Mouse (Mus musculus) C2C12 (cell line): Measurements from ENCODE around the gene Fmo1. TPM values are rescaled to one million over a fixed set of nuclear protein-coding genes. Genes with fewer than 3 reads are reported as not detected.

Experiments
- H3K27me3 ChIP-seq: one replicate; pipeline ENCODE4 v1.6.1; 2011; ENCODE audit not compliant: control insufficient read depth, insufficient read depth, insufficient read length
- H3K36me3 ChIP-seq: one replicate; pipeline ENCODE4 v1.6.1; 2011; ENCODE audit not compliant: control insufficient read depth, insufficient read depth
- H3K4me3 ChIP-seq: one replicate; pipeline ENCODE4 v1.5.1; 2011; ENCODE audit warnings: mild to moderate bottlenecking, control low read depth; ENCODE audit not compliant: poor library complexity, insufficient read depth, severe bottlenecking
- H3K79me2 ChIP-seq: one replicate; pipeline ENCODE4 v1.6.1; 2011; ENCODE audit not compliant: control insufficient read depth, insufficient read depth
- H3K79me3 ChIP-seq: one replicate; pipeline ENCODE4 v1.6.1; 2011; ENCODE audit warnings: low read depth, control low read depth
- H3ac ChIP-seq: one replicate; pipeline ENCODE3; 2011; ENCODE audit warnings: low read depth; ENCODE audit not compliant: control insufficient read depth, insufficient read length
- CEBPB ChIP-seq: IDR thresholded peaks from one replicate; pipeline ENCODE4 v1.6.1; 2011; ENCODE audit warnings: low read depth, mild to moderate bottlenecking, control low read depth, moderate library complexity
- CTCF ChIP-seq: IDR thresholded peaks from one replicate; pipeline ENCODE4 v1.5.1; 2011; ENCODE audit not compliant: control insufficient read depth, insufficient read depth, insufficient read length
- FOSL1 ChIP-seq: IDR thresholded peaks from one replicate; pipeline ENCODE4 v1.8.0; 2011; ENCODE audit warnings: mild to moderate bottlenecking, low read length; ENCODE audit not compliant: poor library complexity, insufficient read depth, severe bottlenecking
- MAX ChIP-seq: IDR thresholded peaks from one replicate; pipeline ENCODE4 v1.6.1; 2011; ENCODE audit warnings: mild to moderate bottlenecking, control low read depth
- MYOD1 ChIP-seq: IDR thresholded peaks from one replicate; pipeline ENCODE4 v1.6.1; 2011; ENCODE audit warnings: low read depth; ENCODE audit not compliant: control insufficient read depth, insufficient read length
- MYOG ChIP-seq: IDR thresholded peaks from one replicate; pipeline ENCODE4 v1.6.1; 2011; ENCODE audit not compliant: control insufficient read depth, insufficient read length; ENCODE audit errors: extremely low read depth
- USF1 ChIP-seq: IDR thresholded peaks from one replicate; pipeline ENCODE4 v1.6.1; 2011; ENCODE audit warnings: low read depth, mild to moderate bottlenecking, control low read depth, moderate library complexity
- long read RNA-seq, 2 experiments: library from polyadenylated mRNA; unstranded; transcript quantifications; one replicate each; pipeline ENCODE4 v2.0.0; 2019 to 2020
- polyA plus RNA-seq: library from polyadenylated mRNA; unstranded; fragments of >200 nt; fragmentation: generic; extraction: Trizol; gene quantifications from one replicate; pipeline ENCODE4 v1.2.1, GENCODE M21; 2012; ENCODE audit warnings: missing spikeins

Gene Fmo1
- 0.27 TPM for polyA plus RNA-seq
- long read RNA-seq, experiment 1, partial matches to known transcripts = 99 of 108 reads
- long read RNA-seq, experiment 1, other reads (novel, unspliced or antisense) = 7 of 108 reads
- long read RNA-seq, experiment 2, partial matches to known transcripts = 19 of 28 reads
- long read RNA-seq, experiment 2, other reads (novel, unspliced or antisense) = 9 of 28 reads

- TF ChIP-seq MYOG (no peak), CTCF (no peak), MAX (no peak), USF1 (no peak), FOSL1 (no peak), MYOD1 (no peak), CEBPB (no peak)
- no peak within 1 kb of the TSS for H3ac ChIP-seq
- no peaks in the 10 kb centered on the region for H3K79me2 ChIP-seq
- H3K27me3 ChIP-seq = no peaks in the 10 kb centered on the region
- H3K79me3 ChIP-seq = no peaks in the 10 kb centered on the region
- no peaks in the 10 kb centered on the region for H3K36me3 ChIP-seq
- no peak within 1 kb of the TSS for H3K4me3 ChIP-seq
Measured at GRCm38 (mm10) chr1:162866280-162866681, at the start of gene Fmo1. TSS of gene Fmo1 (minus strand) at chr1:162866610.

DNA sequence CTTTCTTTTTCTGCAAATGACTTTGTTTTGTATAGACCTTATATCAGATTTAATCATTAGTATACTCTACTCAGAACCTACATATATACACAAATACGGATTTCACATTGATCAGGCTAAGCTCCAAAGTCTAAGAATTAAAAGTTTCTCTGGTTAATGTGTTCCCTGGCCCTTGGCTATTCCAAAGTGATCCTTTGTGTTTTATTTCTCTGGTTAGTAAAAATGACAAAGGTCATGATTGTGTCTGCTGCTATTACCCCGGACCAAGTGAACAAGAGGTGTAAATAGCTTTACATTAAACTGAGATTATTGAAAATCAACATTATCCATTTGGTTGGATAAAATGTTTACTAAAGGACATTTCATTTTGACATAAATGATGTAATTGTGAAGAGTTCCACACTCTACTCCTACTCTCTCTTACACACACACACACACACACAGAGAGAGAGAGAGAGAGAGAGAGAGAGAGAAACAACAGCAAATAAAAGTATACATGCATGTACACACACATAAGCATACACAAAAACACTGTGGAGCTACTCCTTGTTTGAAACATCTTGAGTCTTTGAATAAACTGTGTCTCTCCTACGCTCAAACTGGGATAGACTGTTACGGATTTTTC, 48.6 kb upstream of the Fmo1 start:
- no peak overlapping the region for H3K4me3 ChIP-seq
- no peaks in the 10 kb centered on the region for H3K36me3 ChIP-seq
- TF ChIP-seq CEBPB = no peak
- no peak for TF ChIP-seq FOSL1
- TF ChIP-seq MYOG = no peak
- TF ChIP-seq MAX = no peak
- no peak for TF ChIP-seq CTCF
- TF ChIP-seq USF1 = no peak
- TF ChIP-seq MYOD1 = no peak

DNA sequence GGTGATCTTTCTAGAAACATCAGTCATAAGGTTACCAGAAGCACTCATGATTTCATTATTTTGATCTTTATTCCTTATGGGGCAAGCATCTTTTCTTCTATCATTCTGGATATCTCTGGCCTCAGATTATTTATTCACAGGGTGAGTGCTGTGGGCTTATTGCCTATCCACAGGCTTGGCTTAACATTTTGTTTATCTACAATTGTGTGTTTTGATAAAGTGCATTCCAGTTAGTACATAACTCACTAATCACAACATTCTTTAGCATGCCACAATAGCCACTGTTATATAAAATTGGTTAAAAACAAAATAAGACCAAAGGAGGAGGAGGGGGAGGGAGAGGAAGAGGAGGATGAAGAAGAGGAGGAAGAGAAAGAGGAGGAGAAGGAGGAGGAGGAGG, 45.7 kb upstream of the Fmo1 start:
- Histone ChIP-seq H3K27me3 (peaks cover 5% of the 10 kb centered on the region), H3K79me3 (no peaks in the 10 kb centered on the region), H3K79me2 (no peaks in the 10 kb centered on the region), H3K4me3 (no peak overlapping the region), H3ac (no peak overlapping the region), H3K36me3 (no peaks in the 10 kb centered on the region)
- TF ChIP-seq MYOD1 (no peak), CEBPB (no peak), CTCF (no peak), FOSL1 (no peak), MAX (no peak), USF1 (no peak), MYOG (no peak)

More for the DNA sequence above, 48.6 kb upstream of the Fmo1 start:
- H3ac ChIP-seq = no peak overlapping the region
- no peaks in the 10 kb centered on the region for H3K79me2 ChIP-seq
- peaks cover 10% of the 10 kb centered on the region for H3K27me3 ChIP-seq
- H3K79me3 ChIP-seq = no peaks in the 10 kb centered on the region

DNA sequence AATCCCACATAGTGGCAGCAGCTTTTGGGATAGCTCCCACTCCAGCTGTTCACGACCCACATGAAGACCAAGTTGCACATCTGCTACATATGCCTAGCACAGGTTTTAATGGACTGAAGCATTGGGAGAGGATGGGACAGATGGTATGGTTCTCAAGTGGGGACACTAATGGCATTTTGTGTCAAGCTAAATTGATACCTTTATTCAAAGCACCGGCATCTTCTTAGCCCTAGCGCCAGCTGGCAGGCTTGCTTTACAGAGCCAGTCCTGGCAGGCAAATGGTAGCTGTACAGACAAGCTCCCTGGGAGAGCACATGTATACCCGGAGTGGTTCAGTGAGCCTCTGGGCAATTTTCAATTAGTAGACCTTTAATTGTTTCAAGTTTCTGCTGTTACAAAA, 35.5 kb upstream of the Fmo1 start:
- no peak overlapping the region for H3ac ChIP-seq
- TF ChIP-seq MYOD1 (no peak), FOSL1 (no peak), CTCF (no peak), MYOG (no peak), CEBPB (no peak), USF1 (no peak), MAX (no peak)
- no peaks in the 10 kb centered on the region for H3K79me2 ChIP-seq
- peaks cover 4% of the 10 kb centered on the region for H3K27me3 ChIP-seq
- no peaks in the 10 kb centered on the region for H3K36me3 ChIP-seq
- H3K4me3 ChIP-seq = no peak overlapping the region
- no peaks in the 10 kb centered on the region for H3K79me3 ChIP-seq

GRCm38 (mm10) chr1:162897838-162898811, 31.7 kb upstream of the Fmo1 start, which contains the start of gene Fmo2:
TSS of gene Fmo2 (minus strand) at chr1:162898726.
- Histone ChIP-seq H3K79me2 (no peaks in the 10 kb centered on the region), H3K4me3 (no peak within 1 kb of the TSS), H3ac (no peak within 1 kb of the TSS), H3K36me3 (no peaks in the 10 kb centered on the region), H3K79me3 (no peaks in the 10 kb centered on the region), H3K27me3 (peaks cover 3% of the 10 kb centered on the region)
- TF ChIP-seq FOSL1 = no peak
- TF ChIP-seq MYOG = no peak
- TF ChIP-seq MYOD1 = no peak
- no peak for TF ChIP-seq CEBPB
- TF ChIP-seq USF1 = no peak
- no peak for TF ChIP-seq CTCF
- no peak for TF ChIP-seq MAX
